Mouse (Mus musculus) CH12.LX (cell line): ENCODE data around the gene Alg5. TPM values are rescaled to one million over a fixed set of nuclear protein-coding genes. Genes with fewer than 3 reads are reported as not detected.

ENCODE experiments used
- DNase-seq: peaks from one replicate; pipeline ENCODE4 v3.0.0-alpha.2; 2013; ENCODE audit errors: extremely low read depth
- H3K27ac ChIP-seq: 2 replicates; pipeline ENCODE4 v1.5.1; 2012; ENCODE audit warnings: low read depth, mild to moderate bottlenecking, control low read depth, moderate library complexity; ENCODE audit not compliant: insufficient read depth
- H3K27me3 ChIP-seq: replicated peaks from 2 replicates; pipeline ENCODE3; 2012; ENCODE audit warnings: inconsistent platforms
- H3K36me3 ChIP-seq, 2 experiments: replicated peaks in 1 of 2; 2 replicates each; pipeline versions ENCODE3 to v1.6.1; 2012; ENCODE audit warnings: inconsistent platforms in 1 of 2, low read length in 1 of 2, mild to moderate bottlenecking in 1 of 2, mixed read lengths in 1 of 2, moderate library complexity in 1 of 2; ENCODE audit not compliant: control insufficient read depth in 1 of 2, insufficient read depth in 1 of 2
- H3K4me1 ChIP-seq, 2 experiments: 2 replicates each; pipeline ENCODE4 v1.6.1; 2012; ENCODE audit warnings: inconsistent platforms in 1 of 2, moderate library complexity in 1 of 2; ENCODE audit not compliant: insufficient read depth in 2 of 2, control insufficient read depth in 1 of 2
- H3K4me2 ChIP-seq: 2 replicates; pipeline ENCODE4 v1.6.1; 2012; ENCODE audit warnings: low read depth, mild to moderate bottlenecking, control low read depth; ENCODE audit not compliant: poor library complexity, insufficient read depth, severe bottlenecking
- H3K4me3 ChIP-seq, 3 experiments: fragments of 150-350 bp in 1 of 3; sonication (generic) in 1 of 3; replicated peaks in 1 of 3; 2 replicates each; pipeline versions ENCODE3 to v1.5.1; 2011 to 2012; ENCODE audit warnings: low read depth in 2 of 3, low read length in 2 of 3, mild to moderate bottlenecking in 2 of 3, moderate library complexity in 2 of 3, control low read depth in 1 of 3, improper control_type of control experiment in 1 of 3, inconsistent platforms in 1 of 3, mixed read lengths in 1 of 3; ENCODE audit not compliant: poor library complexity in 1 of 3
- H3K79me2 ChIP-seq: replicated peaks from 2 replicates; pipeline ENCODE4 v1.6.1; 2012; ENCODE audit warnings: mild to moderate bottlenecking, moderate library complexity; ENCODE audit not compliant: control insufficient read depth, poor library complexity, insufficient read depth, severe bottlenecking; ENCODE audit errors: extremely low read depth
- H3K9ac ChIP-seq: 2 replicates; pipeline ENCODE4 v1.6.1; 2012; ENCODE audit warnings: low read depth, mild to moderate bottlenecking, control low read depth, moderate library complexity; ENCODE audit not compliant: insufficient read depth
- H3K9me3 ChIP-seq: replicated peaks from 2 replicates; pipeline ENCODE3; 2012; ENCODE audit warnings: low read length, inconsistent platforms, mixed read lengths
- BHLHE40 ChIP-seq: IDR thresholded peaks from 2 replicates; pipeline ENCODE4 v1.6.1; 2011; ENCODE audit warnings: mild to moderate bottlenecking, low read depth, low read length, improper control_type of control experiment
- CTCF ChIP-seq, 2 experiments: IDR thresholded peaks in 1 of 2; conservative IDR thresholded peaks in 1 of 2; 2 replicates each; pipeline ENCODE4 v1.5.1; 2011 to 2012; ENCODE audit warnings: low read depth in 2 of 2, low read length in 2 of 2, improper control_type of control experiment in 1 of 2, inconsistent platforms in 1 of 2, mild to moderate bottlenecking in 1 of 2, moderate library complexity in 1 of 2
- ELF1 ChIP-seq: IDR thresholded peaks from 2 replicates; pipeline ENCODE4 v1.6.1; 2014; ENCODE audit warnings: low read depth, mild to moderate bottlenecking, inconsistent platforms, low read length, improper control_type of control experiment
- EP300 ChIP-seq: IDR thresholded peaks from 2 replicates; pipeline ENCODE4 v1.6.1; 2011; ENCODE audit warnings: low read length, improper control_type of control experiment
- ETS1 ChIP-seq: conservative IDR thresholded peaks from 2 replicates; pipeline ENCODE4 v1.6.1; 2012; ENCODE audit warnings: low read depth, mild to moderate bottlenecking, inconsistent platforms, low read length, improper control_type of control experiment, moderate library complexity
- IRF4 ChIP-seq: IDR thresholded peaks from 2 replicates; pipeline ENCODE4 v1.6.1; 2014; ENCODE audit warnings: low read depth, mild to moderate bottlenecking, inconsistent platforms, low read length, improper control_type of control experiment
- JUN ChIP-seq: IDR thresholded peaks from 2 replicates; pipeline ENCODE4 v1.6.1; 2011; ENCODE audit warnings: low read depth, mild to moderate bottlenecking, low read length, improper control_type of control experiment, moderate library complexity; ENCODE audit not compliant: insufficient read depth
- JUND ChIP-seq: conservative IDR thresholded peaks from 2 replicates; pipeline ENCODE4 v1.6.1; 2011; ENCODE audit warnings: low read depth, low read length, improper control_type of control experiment
- KAT2A ChIP-seq: IDR thresholded peaks from 2 replicates; pipeline ENCODE4 v1.6.1; 2012; ENCODE audit warnings: low read length, improper control_type of control experiment, inconsistent platforms; ENCODE audit not compliant: insufficient replicate concordance
- MAX ChIP-seq: IDR thresholded peaks from 2 replicates; pipeline ENCODE4 v1.6.1; 2011; ENCODE audit warnings: low read length, improper control_type of control experiment
- MAZ ChIP-seq: IDR thresholded peaks from 2 replicates; pipeline ENCODE4 v1.6.1; 2012; ENCODE audit warnings: low read depth, mild to moderate bottlenecking, inconsistent platforms, low read length, improper control_type of control experiment, moderate library complexity
- MEF2A ChIP-seq: IDR thresholded peaks from 2 replicates; pipeline ENCODE4 v1.6.1; 2014; ENCODE audit warnings: low read depth, mild to moderate bottlenecking, inconsistent platforms, low read length, improper control_type of control experiment, borderline replicate concordance
- MXI1 ChIP-seq: IDR thresholded peaks from 2 replicates; pipeline ENCODE4 v1.6.1; 2011; ENCODE audit warnings: mild to moderate bottlenecking, low read depth, low read length, improper control_type of control experiment
- MYC ChIP-seq: IDR thresholded peaks from 2 replicates; pipeline ENCODE4 v1.6.1; 2011; ENCODE audit warnings: low read depth, mild to moderate bottlenecking, improper control_type of control experiment, low read length
- POLR2A ChIP-seq: IDR thresholded peaks from 2 replicates; pipeline ENCODE4 v1.6.1; 2011; ENCODE audit warnings: low read depth, mild to moderate bottlenecking, improper control_type of control experiment, low read length
- SIN3A ChIP-seq: IDR thresholded peaks from 2 replicates; pipeline ENCODE4 v1.6.1; 2012; ENCODE audit warnings: low read length, improper control_type of control experiment, inconsistent platforms
- TBP ChIP-seq: conservative IDR thresholded peaks from 2 replicates; pipeline ENCODE4 v1.6.1; 2011; ENCODE audit warnings: low read depth, low read length, improper control_type of control experiment
- TCF12 ChIP-seq: IDR thresholded peaks from 2 replicates; pipeline ENCODE4 v1.6.1; 2014; ENCODE audit warnings: low read depth, mild to moderate bottlenecking, inconsistent platforms, low read length, improper control_type of control experiment
- UBTF ChIP-seq: IDR thresholded peaks from 2 replicates; pipeline ENCODE4 v1.6.1; 2012; ENCODE audit warnings: low read depth, mild to moderate bottlenecking, inconsistent platforms, low read length, improper control_type of control experiment, moderate library complexity
- ZC3H11A ChIP-seq: IDR thresholded peaks from 2 replicates; pipeline ENCODE4 v1.6.1; 2012; ENCODE audit warnings: low read depth, mild to moderate bottlenecking, inconsistent platforms, low read length, improper control_type of control experiment
- ZNF384 ChIP-seq: IDR thresholded peaks from 2 replicates; pipeline ENCODE4 v1.6.1; 2012; ENCODE audit warnings: low read depth, low read length, improper control_type of control experiment, inconsistent platforms
- dilution Hi-C: fragments of 300-500 bp; cut with MboI; formaldehyde crosslinking; loops from 2 replicates; pipeline ENCODE4 v1.14.3; 2020; ENCODE audit warnings: low sequenced_read_pairs; ENCODE audit not compliant: extremely low pct_unique_long_range_greater_than_20kb, extremely low pct_ligation_motif_present
- in situ Hi-C: fragments of 300-500 bp; cut with MboI; formaldehyde crosslinking; loops from 3 replicates; pipeline ENCODE4 v1.14.3; 2019; ENCODE audit warnings: low sequenced_read_pairs, low pct_ligation_motif_present, low pct_unique_long_range_greater_than_20kb, mixed read lengths
- polyA plus RNA-seq: library from polyadenylated mRNA; unstranded; fragments of >175 nt; gene quantifications from 2 replicates; pipeline ENCODE4 v1.2.1, GENCODE M21; 2012; ENCODE audit warnings: low read depth; ENCODE audit not compliant: insufficient read length
- total RNA-seq, 2 experiments: library from RNA; depleted of rRNA; stranded (reverse); fragments of 300-350 nt in 1 of 2; fragments of >200 nt in 1 of 2; gene quantifications; 2 replicates each; pipeline ENCODE4 v1.2.3; 2012 to 2014

Alg5 gene
- total and polyA plus RNA-seq, 3 experiments: 33.9 to 52.0 (median 48.0) TPM

DNA sequence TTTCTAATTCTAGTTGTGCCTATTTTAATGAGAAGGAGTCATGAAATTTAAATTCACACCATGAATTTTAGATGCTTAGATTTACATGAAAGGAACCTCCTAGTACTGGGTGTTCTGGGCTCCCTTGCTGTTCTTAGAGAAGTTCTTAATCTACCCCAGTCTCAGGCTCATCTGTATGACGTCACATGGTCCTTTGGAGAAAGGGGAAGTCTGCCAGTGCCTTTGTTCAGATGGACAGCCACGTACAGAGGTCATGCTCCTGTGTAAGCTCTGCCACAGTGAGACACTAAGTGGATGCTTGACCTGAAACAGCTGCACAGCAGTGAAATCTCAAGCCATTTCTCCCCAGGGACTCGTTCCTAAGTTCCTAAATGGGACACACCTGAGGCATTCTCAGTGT is 16.4 kb upstream of the Alg5 start:
- no peaks in the 10 kb centered on the region for H3K9me3 ChIP-seq
- H3K4me3 ChIP-seq: no peak overlapping the region
- in situ Hi-C loops: no loop called here
- H3K36me3 ChIP-seq: peaks cover 59 to 86% of the 10 kb centered on the region in 2 experiments
- no peak overlapping the region for H3K27ac ChIP-seq
- H3K27me3 ChIP-seq: no peaks in the 10 kb centered on the region
- no peak for DNase-seq
- dilution Hi-C loops: no loop called here
- no peak overlapping the region for H3K9ac ChIP-seq
- TF ChIP-seq ZC3H11A (no peak), MEF2A (no peak), BHLHE40 (no peak), SIN3A (no peak), ELF1 (0 out of 2 replicates have a peak, but pooled peaks have one; percentile 12)
- peaks cover 6 to 53% of the 10 kb centered on the region in 2 experiments; a peak in 3 of 4 replicates for H3K4me1 ChIP-seq
- no peak overlapping the region for H3K4me2 ChIP-seq
- peaks cover 12% of the 10 kb centered on the region for H3K79me2 ChIP-seq

DNA sequence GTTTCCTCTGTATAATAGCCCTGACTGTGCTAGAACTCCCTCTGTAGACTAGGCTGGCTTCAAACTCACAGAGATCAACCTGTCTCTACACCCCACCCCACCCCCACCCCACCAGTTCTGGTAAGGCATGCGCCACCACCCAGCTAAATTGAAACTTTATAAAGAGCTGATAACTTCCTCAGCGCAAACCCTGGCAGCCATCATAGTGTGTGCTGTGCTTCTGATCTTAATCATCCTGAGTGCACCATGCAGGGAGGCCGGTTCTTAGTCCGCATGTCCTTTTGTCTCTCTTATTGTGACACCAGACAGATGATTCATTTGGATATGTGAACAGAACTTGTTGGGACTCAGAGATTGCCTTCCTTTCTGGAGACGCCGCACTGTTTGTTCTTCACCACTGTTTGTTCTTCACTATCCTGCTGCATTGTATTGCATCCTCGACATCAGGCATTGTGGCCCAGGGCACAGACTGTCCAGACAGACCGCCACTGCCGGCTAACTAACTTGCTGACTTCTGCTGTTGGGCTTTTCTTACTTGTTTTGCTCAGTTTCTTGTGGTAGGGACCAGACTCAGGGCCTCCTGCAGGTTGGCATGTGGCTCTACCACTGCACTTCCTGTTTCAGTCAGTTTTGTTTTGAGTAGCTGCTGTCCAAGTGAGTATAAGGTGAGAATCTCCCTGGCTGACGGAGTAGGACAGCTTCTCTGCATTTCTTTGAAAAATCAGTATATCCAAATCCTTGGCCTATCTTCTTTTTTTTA is 11.4 kb upstream of the Alg5 start:
- dilution Hi-C loops: no loop called here
- peaks cover 18 to 66% of the 10 kb centered on the region in 2 experiments; a peak in 3 of 4 replicates for H3K4me1 ChIP-seq
- peak overlapping the region; percentile 22; the same call in 1 of the 2 replicates for H3K9ac ChIP-seq
- DNase-seq: peak; percentile 87
- H3K36me3 ChIP-seq: peaks cover 45 to 65% of the 10 kb centered on the region in 2 experiments
- peaks cover 22% of the 10 kb centered on the region for H3K79me2 ChIP-seq
- no peaks in the 10 kb centered on the region for H3K27me3 ChIP-seq
- H3K27ac ChIP-seq: peak overlapping the region; percentile 97
- H3K4me2 ChIP-seq: peak overlapping the region; percentile 70
- in situ Hi-C loops: no loop called here
- TF ChIP-seq TCF12 (peak; percentile 68), ZNF384 (no peak), MAX (peak; percentile 86), CTCF (conservative IDR thresholded peaks at IDR 0.05 in 1 of 2, IDR thresholded peaks at IDR 0.05 in 1 of 2; ENCODE audit: low read depth in 2 of 2, low read length in 2 of 2) (peak in 1 of 2 experiments; percentile 20; a peak in 1 of 4 replicates), TBP (0 out of 2 replicates have a peak, but pooled peaks have one; percentile 20), KAT2A (no peak), EP300 (peak; percentile 94), ELF1 (peak; percentile 89), UBTF (no peak), MEF2A (peak; percentile 55; the same call in 1 of the 2 replicates), IRF4 (peak; percentile 96), MXI1 (peak; percentile 93), POLR2A (peak; percentile 33; the same call in 1 of the 2 replicates), BHLHE40 (peak; percentile 74), JUN (peak; percentile 57), JUND (peak; percentile 73; the same call in 1 of the 2 replicates), ETS1 (peak; percentile 70), MAZ (no peak), SIN3A (peak; percentile 78), MYC (peak; percentile 92)
- no peaks in the 10 kb centered on the region for H3K9me3 ChIP-seq
- H3K4me3 ChIP-seq: peak overlapping the region in 2 of 3 experiments; percentile 11 to 26
